Comparison of ENCODE assay signal across 8 mouse cellular contexts in the genomic region with DNA sequence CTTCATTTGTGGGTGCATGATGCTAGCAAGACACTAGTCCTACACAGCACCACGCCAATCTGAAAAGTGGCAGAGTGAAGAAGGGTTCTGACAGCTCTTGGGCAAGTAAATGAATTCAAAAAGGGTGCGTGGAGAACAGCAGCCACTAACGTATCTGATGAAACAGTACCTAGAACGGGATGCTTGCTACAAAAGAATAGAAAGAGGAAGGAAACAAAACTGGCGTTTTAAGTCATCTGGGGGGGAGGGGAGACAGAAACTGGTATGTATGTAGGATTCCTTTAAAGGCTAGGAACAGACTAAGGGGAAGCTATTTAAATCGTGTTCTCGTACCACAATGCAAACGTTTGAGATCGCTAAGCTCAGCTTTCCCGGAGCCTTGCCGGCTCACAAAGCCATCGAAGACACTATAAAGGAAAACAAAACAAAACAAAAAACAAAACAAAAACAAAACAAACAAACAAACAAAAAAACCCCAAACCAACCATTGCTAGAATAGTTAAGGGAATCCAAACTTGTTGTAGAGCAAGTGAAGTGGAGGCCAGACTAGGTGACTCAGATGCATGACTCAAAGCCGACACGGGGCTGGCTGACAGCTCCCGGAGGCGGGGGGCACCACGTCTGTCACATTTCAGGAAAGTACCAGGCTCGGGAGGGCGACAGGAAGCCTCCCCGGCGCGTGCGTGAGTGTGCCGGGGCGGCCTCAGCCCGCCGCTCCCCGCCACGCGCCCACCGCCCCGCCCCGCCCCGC.
DNase-seq lines count a peak whose midpoint lies in the region; ATAC-seq lines count a peak whose summit lies in the region.

No protein-coding gene starts in this region.

- H3K4me3 ChIP-seq in embryonic facial prominence, embryonic 14.5 days (ENCODE audit: low read depth, low read length): peak overlapping the region; percentile 93
- peak overlapping the region; percentile 92 for H3K4me3 ChIP-seq in hindbrain, embryonic 16.5 days (ENCODE audit: low read length)

- ATAC-seq in embryonic facial prominence, embryonic 14.5 days (ENCODE audit: low read depth): peak; percentile 9
- ATAC-seq in hindbrain, embryonic 16.5 days: peak; percentile 50

- peak overlapping the region; percentile 87 for H3K4me2 ChIP-seq in embryonic facial prominence, embryonic 14.5 days (ENCODE audit: low read depth, low read length)
- peak overlapping the region; percentile 81 for H3K4me2 ChIP-seq in hindbrain, embryonic 16.5 days (ENCODE audit: low read length)

- H3K4me1 ChIP-seq in embryonic facial prominence, embryonic 14.5 days (ENCODE audit: control insufficient read depth, insufficient read depth, low read length): peaks cover 10% of the 10 kb centered on the region
- H3K4me1 ChIP-seq in hindbrain, embryonic 16.5 days (ENCODE audit: control insufficient read depth, insufficient read depth, low read depth, low read length): peaks cover 16% of the 10 kb centered on the region

- DNase-seq in right cerebral cortex, postnatal 10 days (ENCODE audit: low spot score in 2 of 2): peak; percentile 27 to 43
- no peak for DNase-seq in right cerebral cortex, postnatal 25 days
- peak; percentile 87 for DNase-seq in adrenal gland, postnatal 14 days
- peak; percentile 36 for DNase-seq in embryonic facial prominence, embryonic 14.5 days (ENCODE audit: low spot score)
- peak; percentile 16 for DNase-seq in lung, postnatal 10 days
- peak; percentile 68 to 72 for DNase-seq in right cerebral cortex, postnatal 36 days (ENCODE audit: low spot score in 2 of 2)
- no peak for DNase-seq in testis, postnatal 14 days (ENCODE audit: low spot score)

- H3K9me3 ChIP-seq in embryonic facial prominence, embryonic 14.5 days (ENCODE audit: control insufficient read depth, low read length): no peaks in the 10 kb centered on the region
- H3K9me3 ChIP-seq in hindbrain, embryonic 16.5 days (ENCODE audit: control insufficient read depth, low read length): no peaks in the 10 kb centered on the region

- WGBS in embryonic facial prominence, embryonic 14.5 days: 5% methylated on average over 15 of the region's 34 CpGs
- WGBS in hindbrain, embryonic 16.5 days: under 1% methylated on average over 17 of the region's 34 CpGs

- no peaks in the 10 kb centered on the region for H3K36me3 ChIP-seq in embryonic facial prominence, embryonic 14.5 days (ENCODE audit: control insufficient read depth, insufficient read depth, low read length)
- H3K36me3 ChIP-seq in hindbrain, embryonic 16.5 days (ENCODE audit: control insufficient read depth, insufficient read depth, low read length): no peaks in the 10 kb centered on the region

- peak overlapping the region; percentile 97 for H3K9ac ChIP-seq in embryonic facial prominence, embryonic 14.5 days (ENCODE audit: low read depth, low read length)
- peak overlapping the region; percentile 89 for H3K9ac ChIP-seq in hindbrain, embryonic 16.5 days (ENCODE audit: low read depth, low read length)

- H3K27me3 ChIP-seq in embryonic facial prominence, embryonic 14.5 days (replicated peaks; ENCODE audit: control insufficient read depth, insufficient read depth, low read length): no peaks in the 10 kb centered on the region
- no peaks in the 10 kb centered on the region for H3K27me3 ChIP-seq in hindbrain, embryonic 16.5 days (replicated peaks; ENCODE audit: control insufficient read depth, insufficient read depth, low read length)

- H3K27ac ChIP-seq in embryonic facial prominence, embryonic 14.5 days (replicated peaks; ENCODE audit: low read depth, low read length): peak overlapping the region; percentile 75
- H3K27ac ChIP-seq in hindbrain, embryonic 16.5 days (ENCODE audit: low read depth, low read length): peak overlapping the region; percentile 99

Comparison
In these comparisons a context has a peak if more than half of its experiments do, and no peak if none do; other contexts are left out.
1. DNase-seq: peak in right cerebral cortex, postnatal 10 days (2 of 2), adrenal gland, postnatal 14 days (single experiment), embryonic facial prominence, embryonic 14.5 days (single experiment), lung, postnatal 10 days (single experiment) and right cerebral cortex, postnatal 36 days (2 of 2); none in right cerebral cortex, postnatal 25 days (single experiment) and testis, postnatal 14 days (single experiment).